Mouse (Mus musculus) heart, adult 2 months (tissue): ENCODE measurements at regions not wholly inside any gene's neighbourhood (a gene's known extent, or its start where the extent isn't known, plus 50 kb on each side); places are given as distances from the start of the nearest gene placed in this dataset.

Experiments
- CTCF ChIP-seq: fragments of 200-600 bp; IDR thresholded peaks from 2 replicates; pipeline ENCODE4 v1.8.1; 2022; ENCODE audit warnings: antibody characterized with exemption, mild to moderate bottlenecking, moderate library complexity
- EP300 ChIP-seq: fragments of 200-500 bp; IDR thresholded peaks from 2 replicates; pipeline ENCODE4 v1.6.1; 2011; ENCODE audit warnings: low read depth, low read length, control low read depth; ENCODE audit not compliant: insufficient read depth
- POLR2A ChIP-seq: fragments of 200-500 bp; IDR thresholded peaks from 2 replicates; pipeline ENCODE4 v1.6.1; 2011; ENCODE audit warnings: mild to moderate bottlenecking, low read depth, low read length, control low read depth; ENCODE audit not compliant: insufficient read depth

GRCm38 (mm10) chr5:51988913-51989312 lies 201.4 kb downstream of the Dhx15 start:
- TF ChIP-seq CTCF (no peak), POLR2A (no peak), EP300 (no peak)
